Mouse (Mus musculus) cerebellum, postnatal 4 days (tissue): Measurements from ENCODE around the gene Dst.
"Not testable (repeated sequence)": the region's sequence is repeated elsewhere in the genome, so short reads cannot be mapped to it uniquely, and the experiment has no call there.

Experiments
- DNase-seq, 2 experiments: peaks; one replicate each; pipeline ENCODE4 v3.0.0; 2022; ENCODE audit warnings: low spot score in 2 of 2, mixed read lengths in 1 of 2

Dst gene

DNA sequence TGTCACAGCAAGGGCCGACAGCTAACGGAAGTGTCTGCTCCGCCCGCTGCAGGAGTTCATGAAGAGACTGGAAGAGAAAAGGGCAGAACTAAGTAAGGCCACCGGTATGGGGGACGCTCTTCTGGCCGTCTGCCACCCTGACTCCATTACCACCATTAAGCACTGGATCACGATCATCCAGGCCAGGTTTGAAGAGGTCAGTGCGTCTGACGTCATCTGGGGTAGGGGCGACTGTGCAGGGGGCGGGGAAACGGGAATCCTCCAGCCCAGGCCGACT is 381.4 kb downstream of the Dst start:
- DNase-seq, result no peak

DNA sequence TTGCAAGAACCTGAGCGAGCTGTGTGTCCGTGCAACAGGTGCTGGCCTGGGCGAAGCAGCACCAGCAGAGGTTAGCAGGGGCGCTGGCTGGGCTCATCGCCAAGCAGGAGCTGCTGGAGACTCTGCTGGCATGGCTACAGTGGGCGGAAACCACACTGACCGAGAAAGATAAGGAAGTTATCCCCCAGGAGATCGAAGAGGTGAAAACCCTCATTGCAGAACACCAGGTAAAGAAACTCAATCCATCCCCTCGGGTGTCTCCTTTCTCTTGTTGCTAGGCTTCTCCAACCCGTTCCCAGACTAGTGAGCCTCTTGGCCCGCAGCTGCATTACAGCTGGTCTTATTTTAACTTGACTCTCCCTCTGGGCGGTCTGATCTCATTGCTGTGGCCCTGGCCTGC is 382.3 kb downstream of the Dst start:
- no peak for DNase-seq

DNA sequence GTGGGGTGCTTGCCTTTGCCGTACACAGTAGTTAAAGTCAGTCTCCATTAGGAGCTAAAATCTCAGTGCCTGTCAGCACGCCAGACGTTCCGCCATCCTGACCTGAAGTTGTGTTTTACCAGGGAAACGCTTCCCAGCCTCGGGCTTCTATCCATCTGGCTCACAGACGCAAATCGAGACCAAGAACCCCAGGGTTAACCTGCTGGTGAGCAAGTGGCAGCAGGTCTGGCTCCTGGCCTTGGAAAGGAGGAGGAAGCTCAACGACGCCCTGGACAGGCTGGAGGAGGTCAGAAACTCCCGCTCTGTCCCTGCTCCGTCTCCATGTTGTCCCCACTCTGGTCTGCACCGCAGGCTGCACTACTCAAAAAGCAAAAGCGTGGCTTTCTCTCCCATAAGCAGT is 385.2 kb downstream of the Dst start:
- DNase-seq, result no peak

DNA sequence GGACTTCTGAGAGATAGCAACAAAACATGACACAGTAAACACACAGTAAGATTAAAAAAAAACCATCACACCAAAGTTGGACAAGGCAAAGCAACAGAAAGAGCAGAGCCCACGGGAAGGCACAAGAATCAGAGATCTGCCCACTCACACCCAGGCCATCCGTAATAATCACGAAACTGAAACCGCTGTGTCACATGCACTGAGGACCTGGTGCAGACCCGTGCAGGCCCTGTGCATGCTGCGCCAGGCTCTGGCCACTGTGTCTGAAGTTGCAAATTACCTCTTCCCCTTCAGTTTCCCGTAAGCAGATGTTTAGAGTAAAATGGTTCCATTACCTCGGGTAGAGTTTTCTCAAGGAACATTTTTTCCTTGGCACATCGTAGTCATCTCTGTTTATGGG is 389.6 kb downstream of the Dst start:
- no peak for DNase-seq

DNA sequence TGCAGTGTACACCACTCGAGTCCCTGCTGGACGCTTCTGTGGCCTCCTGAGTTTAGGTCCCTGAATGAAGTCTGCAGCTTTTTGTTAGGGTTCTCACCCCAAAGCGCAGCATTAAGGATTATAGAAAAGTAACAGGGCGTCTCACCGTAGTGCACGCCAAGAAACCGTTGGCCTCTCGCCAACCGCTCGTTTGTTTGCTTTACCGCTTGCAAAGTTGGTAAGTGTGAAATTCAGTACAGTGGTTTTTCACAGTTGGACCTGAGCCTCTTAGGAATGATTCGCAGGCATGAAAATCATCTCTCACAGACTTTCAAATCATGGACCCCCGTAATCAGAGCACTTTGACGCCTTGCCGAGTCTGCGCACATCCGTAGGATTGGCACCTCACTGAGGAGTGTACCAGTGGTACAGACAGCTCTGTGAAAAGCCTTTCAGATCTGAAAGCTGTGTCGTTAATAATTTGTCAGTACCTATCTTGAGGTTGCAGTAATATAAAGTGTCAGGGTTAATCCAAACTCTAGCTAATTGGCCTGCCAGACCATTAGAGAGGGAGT is 390.7 kb downstream of the Dst start:
- DNase-seq, result peak in 1 of 2 experiments; percentile 46

DNA sequence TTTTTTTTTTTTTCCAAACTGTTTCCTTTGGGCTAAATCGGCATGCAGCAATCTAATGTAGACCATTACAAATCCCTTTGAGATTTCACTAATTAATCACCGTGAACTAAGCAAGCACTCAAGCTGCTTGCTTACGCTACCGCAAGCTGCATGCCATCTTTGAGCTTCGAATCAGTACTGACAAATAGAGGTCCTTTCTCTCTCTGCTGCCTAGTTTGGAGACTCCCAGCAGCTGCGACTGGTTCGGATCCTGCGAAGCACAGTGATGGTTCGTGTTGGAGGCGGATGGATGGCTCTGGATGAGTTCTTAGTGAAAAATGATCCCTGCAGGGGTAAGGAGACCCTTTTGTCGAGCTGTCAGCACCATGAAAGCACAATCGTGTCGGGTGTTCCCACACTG is 391.5 kb downstream of the Dst start:
- DNase-seq, result no peak

DNA sequence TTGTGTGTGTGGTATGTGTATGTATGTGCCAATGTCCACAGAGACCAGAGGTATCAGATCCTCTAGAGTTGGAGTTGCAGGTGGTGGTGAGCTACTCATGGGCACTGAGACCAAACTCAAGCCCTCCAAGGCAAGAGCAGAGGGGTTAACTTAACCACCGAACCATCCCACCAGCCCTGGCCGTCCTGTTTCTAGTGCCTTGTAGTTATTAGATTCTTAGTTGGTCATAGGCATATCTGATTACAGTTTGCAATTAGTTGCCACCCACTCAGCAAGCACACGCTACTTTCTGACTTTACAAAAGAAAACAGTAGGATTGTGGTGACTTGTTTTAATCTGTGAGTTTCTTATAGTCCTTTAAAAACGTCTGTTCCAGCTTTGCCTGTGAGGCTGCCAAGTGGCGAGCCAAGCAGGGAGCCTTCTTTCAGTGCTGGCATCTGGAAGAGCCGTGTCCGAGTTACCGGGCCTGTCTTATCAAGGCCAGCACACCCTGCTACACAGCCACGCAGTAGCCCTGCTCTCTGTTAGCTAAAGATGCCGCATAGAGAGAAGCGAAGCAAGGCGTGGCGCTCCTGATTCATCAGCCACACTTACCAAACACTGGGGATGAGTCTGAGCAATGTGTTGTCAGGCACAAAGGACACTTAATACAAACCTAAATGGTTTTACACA is 392.4 kb downstream of the Dst start:
- no peak for DNase-seq

DNA sequence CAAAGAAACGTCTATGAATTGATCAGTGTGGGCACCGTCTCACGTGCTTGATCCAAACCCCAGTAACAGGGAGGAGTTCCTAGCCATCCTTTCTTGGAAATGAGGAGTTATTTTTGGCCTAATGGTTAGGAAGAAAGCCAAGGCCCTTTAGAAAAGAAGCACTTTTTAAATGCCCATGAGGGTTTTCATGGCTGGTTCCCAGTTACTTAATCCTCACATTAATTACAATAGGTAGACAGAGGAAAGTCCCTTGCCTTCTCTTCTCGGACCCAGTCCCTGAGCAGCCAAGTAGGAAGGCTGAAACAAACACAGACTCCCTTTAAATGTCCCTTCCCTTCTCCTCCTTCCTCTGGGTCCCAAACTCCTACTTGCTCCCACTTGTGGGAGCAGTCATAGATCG is 396.2 kb downstream of the Dst start:
- DNase-seq, result no peak

DNA sequence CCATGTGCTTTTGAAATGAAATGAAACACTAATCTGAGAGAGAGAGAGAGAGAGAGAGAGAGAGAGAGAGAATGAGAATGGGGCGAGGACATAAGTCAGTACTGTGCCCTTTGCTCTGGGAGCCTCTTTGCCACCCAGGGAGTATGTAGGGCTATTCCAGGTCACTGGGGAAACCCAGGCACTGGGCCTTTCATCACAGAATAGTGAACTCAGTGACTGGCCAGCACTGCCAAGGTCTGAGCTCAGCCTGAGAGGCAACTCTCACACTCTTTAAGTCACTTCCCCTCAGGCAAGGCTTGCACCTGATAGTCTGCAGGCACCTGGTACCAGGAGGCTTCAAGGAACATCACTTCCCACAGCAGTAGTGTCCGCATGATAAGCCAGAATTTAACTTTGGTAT is 398.7 kb downstream of the Dst start:
- no peak for DNase-seq

DNA sequence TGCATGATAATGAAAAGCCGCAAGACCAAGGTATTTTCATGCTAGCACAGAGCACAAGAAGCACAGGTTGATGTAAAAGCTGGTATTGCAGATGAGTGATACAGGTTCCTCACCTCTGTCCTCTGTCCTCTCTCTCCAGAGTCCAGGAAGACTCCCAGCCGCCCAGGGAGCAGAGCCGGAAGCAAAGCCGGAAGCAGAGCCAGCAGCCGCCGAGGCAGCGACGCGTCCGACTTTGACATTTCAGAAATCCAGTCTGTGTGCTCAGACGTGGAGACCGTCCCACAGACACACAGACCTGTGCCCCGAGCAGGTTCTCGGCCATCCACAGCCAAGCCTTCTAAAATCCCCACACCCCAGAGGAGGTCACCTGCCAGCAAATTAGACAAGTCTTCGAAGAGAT is 399.2 kb downstream of the Dst start:
- DNase-seq, result no peak

DNA sequence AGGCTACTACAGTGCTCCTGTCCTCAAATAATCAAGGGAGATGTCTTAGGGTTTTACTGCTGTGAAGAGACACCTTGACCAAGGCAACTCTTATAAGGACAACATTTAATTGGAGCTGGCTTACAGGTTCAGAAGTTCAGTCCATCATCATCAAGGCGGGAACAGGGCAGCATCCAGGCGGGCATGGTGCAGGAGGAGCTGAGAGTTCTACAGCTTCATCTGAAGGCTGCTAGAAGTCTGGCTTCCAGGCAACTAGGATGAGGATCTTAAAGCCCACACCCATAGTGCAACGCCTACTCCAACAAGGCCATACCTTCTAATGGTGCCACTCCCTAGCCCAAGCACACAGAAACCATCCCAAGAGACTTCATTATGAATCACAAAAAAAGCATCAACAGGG is 400.8 kb downstream of the Dst start:
- DNase-seq, result not testable (repeated sequence)

DNA sequence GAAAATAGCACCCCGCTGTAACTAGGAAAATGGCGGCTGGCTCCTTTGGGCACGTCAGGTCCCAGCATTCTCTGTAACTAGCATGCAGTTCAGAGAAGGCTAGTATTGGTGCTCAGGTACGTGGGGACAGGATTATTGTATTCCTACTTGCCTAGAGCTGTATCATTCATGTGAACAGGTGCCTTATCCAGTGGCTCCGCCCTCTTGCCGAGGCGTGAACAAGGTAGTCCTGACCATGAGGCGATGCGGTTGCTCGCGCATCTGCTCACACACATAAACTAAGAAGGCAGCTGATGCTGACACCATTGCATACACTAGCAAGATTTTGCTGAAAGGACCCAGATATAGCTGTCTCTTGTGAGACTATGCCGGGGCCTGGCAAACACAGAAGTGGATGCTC is 401.4 kb downstream of the Dst start:
- DNase-seq, result no peak

DNA sequence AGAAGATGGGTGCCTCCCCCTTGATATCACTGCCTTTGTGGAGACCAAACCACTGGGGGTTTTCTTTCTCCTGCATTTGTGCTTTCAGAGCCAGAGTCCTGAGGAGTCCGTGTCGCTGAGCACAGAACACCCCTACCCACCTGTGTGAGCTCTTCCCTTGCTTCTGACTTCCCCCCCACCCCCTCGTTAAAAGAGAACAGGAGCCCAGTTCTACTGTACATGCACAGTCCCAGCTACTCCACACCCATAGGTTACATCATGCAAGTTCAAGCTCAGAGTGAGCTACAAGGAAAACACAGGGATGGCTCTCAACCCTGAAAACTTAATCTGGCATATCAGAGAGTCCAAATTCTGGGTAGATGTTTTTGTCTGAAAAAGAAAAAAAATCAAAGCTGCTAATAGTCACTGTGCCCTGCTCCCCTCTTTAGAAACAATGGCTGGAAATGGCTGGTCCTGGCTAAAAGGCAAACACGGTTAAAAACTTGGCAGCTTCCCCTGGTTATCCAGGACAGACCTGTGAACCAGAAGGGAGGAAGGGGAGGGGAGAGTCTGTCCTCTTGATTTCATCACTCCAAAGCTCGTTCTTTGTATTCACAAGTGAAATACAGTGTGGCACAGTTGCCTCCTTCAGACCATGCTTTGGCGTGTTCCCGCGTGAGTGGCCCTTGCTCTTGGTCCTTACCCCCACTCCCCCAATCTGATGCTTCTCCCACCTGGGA is 402.7 kb downstream of the Dst start:
- DNase-seq, result no peak

DNA sequence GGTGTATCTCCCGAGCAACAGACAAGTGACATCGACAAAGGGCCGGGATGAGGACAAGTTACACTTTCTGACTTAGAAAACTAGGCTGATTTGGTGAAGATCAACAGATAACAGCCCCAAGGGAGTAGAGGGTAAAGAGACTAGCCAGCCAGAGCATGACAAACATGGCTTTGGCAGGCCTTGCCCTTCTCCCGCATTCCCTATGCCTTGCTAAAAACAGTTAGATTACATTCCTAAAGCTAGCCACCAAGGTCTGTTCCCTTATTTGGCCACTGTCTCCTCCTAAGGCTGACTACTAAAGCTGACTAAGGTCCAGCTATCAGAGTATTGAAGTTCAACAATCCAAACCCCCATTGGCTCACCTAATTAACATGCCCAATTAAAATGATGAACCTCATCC is 404.8 kb downstream of the Dst start:
- DNase-seq, result no peak

DNA sequence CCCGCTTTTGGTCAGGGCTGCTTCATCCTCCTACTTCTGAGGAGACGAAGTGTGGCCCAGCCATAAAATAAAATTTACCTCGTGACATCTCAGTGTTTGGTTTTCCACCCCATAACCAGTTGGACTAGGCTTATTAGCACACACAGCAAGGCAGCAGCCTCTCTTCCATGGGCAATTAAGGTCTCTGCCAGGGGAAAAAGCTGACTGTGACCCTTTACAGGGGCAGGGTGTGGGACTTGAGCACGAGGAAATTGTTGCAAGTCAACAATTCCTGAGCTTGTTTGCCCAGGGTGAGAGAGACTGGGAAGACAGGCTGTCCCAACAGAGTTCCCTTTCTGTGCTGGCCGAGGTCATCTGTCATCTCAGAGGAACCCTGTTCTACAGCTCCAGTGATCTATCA is 407.4 kb downstream of the Dst start:
- DNase-seq, result no peak

DNA sequence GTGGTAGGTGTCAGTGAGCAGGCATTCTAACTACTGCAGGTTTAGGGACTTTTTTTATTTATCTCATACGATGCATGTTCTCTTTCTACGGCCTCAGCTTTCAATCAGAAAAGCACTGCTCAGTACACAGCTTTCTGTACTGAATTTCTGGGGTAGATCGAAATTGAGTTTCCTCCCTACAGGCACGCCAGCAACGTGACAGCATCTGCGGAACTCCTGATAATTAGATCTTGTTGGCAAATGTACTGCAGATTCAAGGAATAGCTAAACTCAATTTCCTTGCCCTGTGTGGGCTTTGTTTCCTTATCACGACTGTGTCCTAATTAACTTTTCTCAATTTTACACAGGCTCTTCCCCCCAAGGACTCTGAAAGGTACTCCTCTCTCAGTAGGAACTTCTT is 416.2 kb downstream of the Dst start:
- DNase-seq, result no peak

DNA sequence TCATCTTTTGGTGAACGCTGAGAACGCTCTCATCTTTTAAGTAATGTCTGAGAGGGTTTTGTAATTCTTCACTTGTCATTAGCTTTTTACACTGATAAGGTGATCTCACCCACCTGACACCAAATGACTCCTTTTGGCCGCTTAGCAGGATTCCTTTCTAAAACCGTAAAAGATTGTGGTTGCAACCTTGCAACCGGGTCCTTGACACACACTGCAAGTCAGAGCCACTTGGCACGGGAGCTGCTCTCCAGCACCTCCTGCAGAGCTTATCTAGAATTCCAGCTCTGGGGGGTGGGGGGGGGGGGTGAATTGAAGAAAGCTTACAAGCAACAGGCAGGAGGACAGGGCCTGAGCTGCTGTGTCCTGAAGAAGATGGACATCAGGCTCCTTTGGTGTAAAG is 420.6 kb downstream of the Dst start:
- no peak for DNase-seq

DNA sequence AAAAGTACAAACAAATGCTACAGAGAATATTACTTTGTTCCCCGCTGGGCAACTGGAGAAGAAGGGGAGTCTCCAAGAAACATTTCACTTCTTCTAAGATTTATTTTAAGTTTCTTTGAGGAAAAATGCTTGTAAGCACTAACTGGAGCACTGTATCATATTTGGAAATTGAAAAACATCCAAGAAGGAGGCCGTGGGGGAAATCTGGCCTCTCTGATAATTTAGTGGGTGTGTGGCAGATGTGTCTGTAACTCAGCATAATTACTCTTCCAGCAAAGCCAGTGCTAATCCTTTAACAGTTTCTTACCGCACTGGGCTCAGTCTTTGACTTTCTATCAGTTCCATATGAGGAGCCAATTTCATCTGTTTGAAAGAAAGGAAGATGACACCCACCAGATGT is 423.7 kb downstream of the Dst start:
- DNase-seq, result no peak
